Mouse (Mus musculus) MEL (cell line): ENCODE measurements around the gene Smc3.

Experiments used
- CTCF ChIP-seq, 3 experiments: IDR thresholded peaks in 2 of 3; conservative IDR thresholded peaks in 1 of 3; 2 replicates each; pipeline ENCODE4 v1.5.1; 2011 to 2012; ENCODE audit warnings: low read length in 3 of 3, low read depth in 2 of 3, mild to moderate bottlenecking in 2 of 3, improper control_type of control experiment in 1 of 3, inconsistent platforms in 1 of 3, mixed read lengths in 1 of 3, moderate library complexity in 1 of 3; ENCODE audit not compliant: control insufficient read depth in 1 of 3, insufficient read depth in 1 of 3, poor library complexity in 1 of 3, severe bottlenecking in 1 of 3
- MYB ChIP-seq: IDR thresholded peaks from 2 replicates; pipeline ENCODE4 v1.6.1; 2011; ENCODE audit warnings: mild to moderate bottlenecking, low read depth, low read length, improper control_type of control experiment
- RAD21 ChIP-seq: IDR thresholded peaks from 2 replicates; pipeline ENCODE4 v1.6.1; 2011; ENCODE audit warnings: mild to moderate bottlenecking, low read depth, low read length, improper control_type of control experiment
- TAL1 ChIP-seq: IDR thresholded peaks from 2 replicates; pipeline ENCODE4 v1.6.1; 2012; ENCODE audit warnings: mild to moderate bottlenecking, inconsistent platforms, low read length, moderate library complexity, mixed read lengths
- TCF12 ChIP-seq: IDR thresholded peaks from 2 replicates; pipeline ENCODE4 v1.6.1; 2014; ENCODE audit warnings: low read depth, mild to moderate bottlenecking, inconsistent platforms, low read length, improper control_type of control experiment, moderate library complexity
- USF2 ChIP-seq, 2 experiments: IDR thresholded peaks; 2 replicates each; pipeline ENCODE4 v1.6.1; 2011 to 2012; ENCODE audit warnings: improper control_type of control experiment in 2 of 2, low read length in 2 of 2, borderline replicate concordance in 1 of 2, inconsistent platforms in 1 of 2, low read depth in 1 of 2, mild to moderate bottlenecking in 1 of 2; ENCODE audit not compliant: insufficient read depth in 1 of 2
- ZC3H11A ChIP-seq: IDR thresholded peaks from 2 replicates; pipeline ENCODE4 v1.6.1; 2012; ENCODE audit warnings: low read depth, mild to moderate bottlenecking, inconsistent platforms, low read length, improper control_type of control experiment
- ZNF384 ChIP-seq: IDR thresholded peaks from 2 replicates; pipeline ENCODE4 v1.6.1; 2012; ENCODE audit warnings: low read depth, mild to moderate bottlenecking, inconsistent platforms, low read length, improper control_type of control experiment

GRCm38 (mm10) chr19:53572607-53573006 lies 27.6 kb upstream of the Smc3 start:
- TF ChIP-seq TAL1 = no peak
- TF ChIP-seq TCF12 = no peak
- no peak for TF ChIP-seq USF2 (IDR thresholded peaks at IDR 0.05; ENCODE audit: borderline replicate concordance in 1 of 2, insufficient read depth in 1 of 2, low read depth in 1 of 2, low read length in 2 of 2)
- TF ChIP-seq ZC3H11A = no peak
- TF ChIP-seq CTCF (IDR thresholded peaks at IDR 0.05 in 2 of 3, conservative IDR thresholded peaks at IDR 0.05 in 1 of 3; ENCODE audit: control insufficient read depth in 1 of 3, insufficient read depth in 1 of 3, low read depth in 2 of 3, low read length in 3 of 3, poor library complexity in 1 of 3, severe bottlenecking in 1 of 3) = no peak
- TF ChIP-seq RAD21 = no peak
- TF ChIP-seq ZNF384 = no peak
- no peak for TF ChIP-seq MYB
